Mouse (Mus musculus): ENCODE results near the gene Gm11115.

Gene Gm11115

DNA sequence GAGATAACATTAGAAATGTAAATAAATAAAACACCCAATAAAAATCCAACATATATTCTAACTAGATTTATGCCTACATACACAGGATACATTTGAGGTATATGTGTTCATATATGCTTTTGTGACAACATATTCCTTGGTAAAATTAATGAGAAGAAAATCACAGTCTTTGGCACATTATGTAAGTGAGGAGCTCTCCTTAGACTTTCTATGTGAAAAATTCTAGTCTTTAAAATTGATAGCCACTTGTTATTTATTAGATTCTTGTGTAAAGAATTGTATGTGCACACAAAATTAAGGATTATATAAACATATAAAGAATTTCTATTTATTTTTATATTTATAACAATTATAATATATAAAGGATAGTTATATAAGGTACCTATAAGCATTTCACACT, at the start of gene Gm11115:
Gene Gm11115, minus strand, starts transcription at position 101 of the 400 bp plus-strand sequence.
- no peak for DNase-seq

DNA sequence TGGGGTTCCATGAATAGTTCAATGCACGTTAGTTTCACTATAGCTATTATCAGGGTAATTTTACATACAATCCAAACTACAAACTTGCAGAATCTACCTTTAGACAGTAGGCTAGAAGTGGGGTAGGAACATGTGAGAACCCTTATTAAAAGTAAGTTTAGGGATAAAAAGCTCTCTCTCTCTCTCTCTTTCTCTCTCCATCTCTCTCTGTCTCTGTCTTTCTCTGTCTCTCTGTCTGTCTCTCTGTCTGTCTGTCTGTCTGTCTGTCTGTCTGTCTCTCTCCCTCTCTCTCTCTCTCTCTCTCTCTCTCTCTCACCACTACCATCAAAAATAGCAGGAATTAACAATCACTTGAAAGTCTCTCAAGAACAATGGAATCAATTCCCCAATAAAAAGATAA, 42.5 kb downstream of the Gm11115 start, which contains the start of gene Gm11116:
Gene Gm11116, minus strand, starts transcription at position 101 of the 400 bp plus-strand sequence.
- no peak for DNase-seq
